Mouse (Mus musculus): ENCODE data around the gene Smtnl1.

DNA sequence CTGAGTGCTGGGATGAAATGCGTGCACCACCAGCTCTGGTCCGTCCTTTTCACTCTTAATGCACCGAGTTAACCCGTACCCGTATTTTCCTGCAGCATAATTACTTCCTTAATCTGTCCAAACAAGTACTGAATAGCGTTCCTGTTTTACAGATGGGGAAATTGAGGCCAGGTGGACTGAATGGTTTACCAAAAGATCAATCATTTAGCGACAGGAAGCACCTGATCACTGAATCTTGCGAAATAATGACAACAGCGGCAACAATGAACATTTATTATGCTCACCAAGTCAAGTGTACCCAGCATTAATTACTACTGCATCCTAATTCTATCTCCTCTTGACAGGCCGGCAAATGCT lies 16.1 kb upstream of the Smtnl1 start, which contains the start of gene Slc43a1:
- TF ChIP-seq GATA1 (IDR thresholded peaks at IDR 0.05; ENCODE audit: low read length): no peak
- TF ChIP-seq TAL1 (IDR thresholded peaks at IDR 0.05; ENCODE audit: low read length): no peak
